Mouse (Mus musculus): Measurements from ENCODE around the gene Gm13288. TPM values are rescaled to one million over a fixed set of nuclear protein-coding genes. Genes with fewer than 3 reads are reported as not detected.
"Not testable (repeated sequence)": the region's sequence is repeated elsewhere in the genome, so short reads cannot be mapped to it uniquely, and the experiment has no call there.

Gm13288 gene
- polyA plus RNA-seq, 1 experiment from 2014 or later = not detected

DNA sequence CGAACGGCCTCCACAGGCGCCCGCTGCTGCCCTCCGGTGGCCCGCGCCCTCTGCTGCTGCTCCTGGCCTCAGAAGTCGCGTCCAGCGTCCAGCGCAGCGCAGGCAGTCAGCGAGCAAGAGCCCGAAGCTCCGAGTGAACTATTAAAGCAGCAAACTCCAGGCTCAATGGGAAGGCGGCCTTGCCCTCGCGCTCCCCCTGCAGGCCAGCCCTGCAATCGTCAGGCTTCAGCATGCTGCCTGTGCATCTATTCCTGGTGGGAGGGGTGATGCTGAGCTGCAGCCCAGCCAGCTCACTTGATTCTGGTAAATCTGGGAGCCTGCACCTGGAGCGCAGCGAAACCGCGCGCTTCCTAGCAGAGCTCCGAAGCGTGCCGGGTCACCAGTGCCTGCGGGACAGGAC, 16.9 kb upstream of the Gm13288 start, which contains the start of gene Gm13277:
Gene Gm13277 (plus strand): TSS at position 231 of the 400 bp plus-strand sequence.
- not testable (repeated sequence) for H3K27me3 ChIP-seq (ENCODE audit: control insufficient read depth, insufficient read depth, low read length); ATAC-seq (replicated peaks; ENCODE audit: insufficient number of reproducible peaks, low FRiP score, low TSS enrichment, low read depth); H3K4me1 ChIP-seq (ENCODE audit: control insufficient read depth, insufficient read depth, low read length); H3K36me3 ChIP-seq (replicated peaks; ENCODE audit: control insufficient read depth, insufficient read depth, low read depth, low read length); H3K4me2 ChIP-seq (ENCODE audit: low read depth, low read length); DNase-seq (ENCODE audit: low spot score); H3K4me3 ChIP-seq (ENCODE audit: low read depth, low read length); H3K27ac ChIP-seq (replicated peaks; ENCODE audit: low read depth, low read length); H3K9ac ChIP-seq (replicated peaks; ENCODE audit: low read length); H3K9me3 ChIP-seq (replicated peaks; ENCODE audit: control insufficient read depth, low read length)
- 0% methylated on average over 3 of the region's 28 CpGs for WGBS

DNA sequence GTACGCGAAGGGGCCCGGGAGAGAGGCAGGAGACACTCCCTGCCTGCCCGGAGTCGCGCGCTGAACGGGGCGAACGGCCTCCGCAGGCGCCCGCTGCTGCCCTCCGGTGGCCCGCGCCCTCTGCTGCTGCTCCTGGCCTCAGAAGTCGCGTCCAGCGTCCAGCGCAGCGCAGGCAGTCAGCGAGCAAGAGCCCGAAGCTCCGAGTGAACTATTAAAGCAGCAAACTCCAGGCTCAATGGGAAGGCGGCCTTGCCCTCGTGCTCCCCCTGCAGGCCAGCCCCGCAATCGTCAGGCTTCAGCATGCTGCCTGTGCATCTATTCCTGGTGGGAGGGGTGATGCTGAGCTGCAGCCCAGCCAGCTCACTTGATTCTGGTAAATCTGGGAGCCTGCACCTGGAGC, 14.1 kb upstream of the Gm13288 start, which contains the start of gene Gm13278:
Gene Gm13278 (plus strand): TSS at position 301 of the 400 bp plus-strand sequence.
- not testable (repeated sequence) for H3K27me3 ChIP-seq (ENCODE audit: control insufficient read depth, insufficient read depth, low read length); H3K4me2 ChIP-seq (ENCODE audit: low read depth, low read length); H3K4me3 ChIP-seq (ENCODE audit: low read depth, low read length); H3K36me3 ChIP-seq (replicated peaks; ENCODE audit: control insufficient read depth, insufficient read depth, low read depth, low read length); DNase-seq (ENCODE audit: low spot score); H3K4me1 ChIP-seq (ENCODE audit: control insufficient read depth, insufficient read depth, low read length); ATAC-seq (replicated peaks; ENCODE audit: insufficient number of reproducible peaks, low FRiP score, low TSS enrichment, low read depth); H3K9ac ChIP-seq (replicated peaks; ENCODE audit: low read length); H3K27ac ChIP-seq (replicated peaks; ENCODE audit: low read depth, low read length); H3K9me3 ChIP-seq (replicated peaks; ENCODE audit: control insufficient read depth, low read length)
- WGBS = no CpG with 5 or more reads among the region's 28 CpGs

DNA sequence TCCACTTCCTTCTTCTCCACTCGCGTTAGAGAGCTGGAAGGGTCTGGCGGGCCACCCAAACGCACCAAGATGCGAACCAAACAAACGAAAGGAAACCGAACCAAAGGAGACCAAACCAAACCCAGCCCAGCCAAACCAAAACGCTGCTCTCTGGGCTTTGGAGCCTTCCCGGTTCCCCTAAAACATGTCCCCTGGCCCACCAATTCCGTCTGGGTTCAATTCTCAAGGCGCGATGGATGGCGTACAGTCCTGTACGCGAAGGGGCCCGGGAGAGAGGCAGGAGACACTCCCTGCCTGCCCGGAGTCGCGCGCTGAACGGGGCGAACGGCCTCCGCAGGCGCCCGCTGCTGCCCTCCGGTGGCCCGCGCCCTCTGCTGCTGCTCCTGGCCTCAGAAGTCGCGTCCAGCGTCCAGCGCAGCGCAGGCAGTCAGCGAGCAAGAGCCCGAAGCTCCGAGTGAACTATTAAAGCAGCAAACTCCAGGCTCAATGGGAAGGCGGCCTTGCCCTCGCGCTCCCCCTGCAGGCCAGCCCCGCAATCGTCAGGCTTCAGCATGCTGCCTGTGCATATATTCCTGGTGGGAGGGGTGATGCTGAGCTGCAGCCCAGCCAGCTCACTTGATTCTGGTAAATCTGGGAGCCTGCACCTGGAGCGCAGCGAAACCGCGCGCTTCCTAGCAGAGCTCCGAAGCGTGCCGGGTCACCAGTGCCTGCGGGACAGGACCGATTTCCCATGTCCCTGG, 11.2 kb upstream of the Gm13288 start, which contains the start of gene Gm13275:
Gene Gm13275 (plus strand): TSS at position 552 of the 740 bp plus-strand sequence.
- 1% methylated on average over 9 of the region's 52 CpGs for WGBS
- not testable (repeated sequence) for H3K36me3 ChIP-seq (replicated peaks; ENCODE audit: control insufficient read depth, insufficient read depth, low read depth, low read length); H3K27me3 ChIP-seq (ENCODE audit: control insufficient read depth, insufficient read depth, low read length); H3K4me3 ChIP-seq (ENCODE audit: low read depth, low read length); H3K9me3 ChIP-seq (replicated peaks; ENCODE audit: control insufficient read depth, low read length); H3K4me1 ChIP-seq (ENCODE audit: control insufficient read depth, insufficient read depth, low read length); H3K27ac ChIP-seq (replicated peaks; ENCODE audit: low read depth, low read length); DNase-seq (ENCODE audit: low spot score); H3K9ac ChIP-seq (replicated peaks; ENCODE audit: low read length); H3K4me2 ChIP-seq (ENCODE audit: low read depth, low read length); ATAC-seq (replicated peaks; ENCODE audit: insufficient number of reproducible peaks, low FRiP score, low TSS enrichment, low read depth)

DNA sequence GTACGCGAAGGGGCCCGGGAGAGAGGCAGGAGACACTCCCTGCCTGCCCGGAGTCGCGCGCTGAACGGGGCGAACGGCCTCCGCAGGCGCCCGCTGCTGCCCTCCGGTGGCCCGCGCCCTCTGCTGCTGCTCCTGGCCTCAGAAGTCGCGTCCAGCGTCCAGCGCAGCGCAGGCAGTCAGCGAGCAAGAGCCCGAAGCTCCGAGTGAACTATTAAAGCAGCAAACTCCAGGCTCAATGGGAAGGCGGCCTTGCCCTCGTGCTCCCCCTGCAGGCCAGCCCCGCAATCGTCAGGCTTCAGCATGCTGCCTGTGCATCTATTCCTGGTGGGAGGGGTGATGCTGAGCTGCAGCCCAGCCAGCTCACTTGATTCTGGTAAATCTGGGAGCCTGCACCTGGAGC, 8.2 kb upstream of the Gm13288 start, which contains the start of gene Gm13279:
Gene Gm13279 (plus strand): TSS at position 301 of the 400 bp plus-strand sequence.
- H3K36me3 ChIP-seq (replicated peaks; ENCODE audit: control insufficient read depth, insufficient read depth, low read depth, low read length); H3K9ac ChIP-seq (replicated peaks; ENCODE audit: low read length); H3K4me1 ChIP-seq (ENCODE audit: control insufficient read depth, insufficient read depth, low read length); H3K4me2 ChIP-seq (ENCODE audit: low read depth, low read length); H3K27me3 ChIP-seq (ENCODE audit: control insufficient read depth, insufficient read depth, low read length); H3K27ac ChIP-seq (replicated peaks; ENCODE audit: low read depth, low read length); H3K4me3 ChIP-seq (ENCODE audit: low read depth, low read length); ATAC-seq (replicated peaks; ENCODE audit: insufficient number of reproducible peaks, low FRiP score, low TSS enrichment, low read depth); H3K9me3 ChIP-seq (replicated peaks; ENCODE audit: control insufficient read depth, low read length); DNase-seq (ENCODE audit: low spot score): not testable (repeated sequence)
- WGBS = no CpG with 5 or more reads among the region's 28 CpGs

DNA sequence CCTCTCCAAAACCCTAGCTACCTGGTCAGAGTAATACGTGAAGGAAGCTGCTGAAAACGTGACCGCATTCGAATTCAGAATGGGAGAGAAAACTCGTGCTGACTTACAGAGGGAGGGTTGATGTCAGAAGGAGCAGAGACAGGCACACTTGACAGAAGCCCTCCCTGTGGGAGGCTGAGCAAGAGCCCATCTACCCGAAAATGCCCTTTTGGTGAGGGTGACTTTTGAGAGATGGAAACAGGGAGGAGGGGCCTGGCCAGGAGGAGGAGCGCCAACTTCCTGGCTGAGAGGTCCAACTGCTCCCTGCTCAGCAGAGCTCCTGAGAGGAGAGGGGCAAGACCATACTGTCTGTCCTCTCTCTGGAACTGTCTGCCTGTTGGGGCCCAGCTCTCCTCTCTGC, 6.0 kb upstream of the Gm13288 start, which contains the start of gene Gm13285:
Gene Gm13285 (plus strand): TSS at position 301 of the 400 bp plus-strand sequence.
- not testable (repeated sequence) for H3K9ac ChIP-seq (replicated peaks; ENCODE audit: low read length); H3K27ac ChIP-seq (replicated peaks; ENCODE audit: low read depth, low read length); H3K36me3 ChIP-seq (replicated peaks; ENCODE audit: control insufficient read depth, insufficient read depth, low read depth, low read length); H3K9me3 ChIP-seq (replicated peaks; ENCODE audit: control insufficient read depth, low read length); H3K4me1 ChIP-seq (ENCODE audit: control insufficient read depth, insufficient read depth, low read length); DNase-seq (ENCODE audit: low spot score); ATAC-seq (replicated peaks; ENCODE audit: insufficient number of reproducible peaks, low FRiP score, low TSS enrichment, low read depth); H3K27me3 ChIP-seq (ENCODE audit: control insufficient read depth, insufficient read depth, low read length); H3K4me2 ChIP-seq (ENCODE audit: low read depth, low read length); H3K4me3 ChIP-seq (ENCODE audit: low read depth, low read length)
- WGBS = 10% methylated on average over 3 of the region's 7 CpGs

DNA sequence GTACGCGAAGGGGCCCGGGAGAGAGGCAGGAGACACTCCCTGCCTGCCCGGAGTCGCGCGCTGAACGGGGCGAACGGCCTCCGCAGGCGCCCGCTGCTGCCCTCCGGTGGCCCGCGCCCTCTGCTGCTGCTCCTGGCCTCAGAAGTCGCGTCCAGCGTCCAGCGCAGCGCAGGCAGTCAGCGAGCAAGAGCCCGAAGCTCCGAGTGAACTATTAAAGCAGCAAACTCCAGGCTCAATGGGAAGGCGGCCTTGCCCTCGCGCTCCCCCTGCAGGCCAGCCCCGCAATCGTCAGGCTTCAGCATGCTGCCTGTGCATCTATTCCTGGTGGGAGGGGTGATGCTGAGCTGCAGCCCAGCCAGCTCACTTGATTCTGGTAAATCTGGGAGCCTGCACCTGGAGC, 2.4 kb upstream of the Gm13288 start, which contains the start of gene Gm13287:
Gene Gm13287 (plus strand): TSS at position 301 of the 400 bp plus-strand sequence.
- not testable (repeated sequence) for ATAC-seq (replicated peaks; ENCODE audit: insufficient number of reproducible peaks, low FRiP score, low TSS enrichment, low read depth); H3K9ac ChIP-seq (replicated peaks; ENCODE audit: low read length); DNase-seq (ENCODE audit: low spot score); H3K4me2 ChIP-seq (ENCODE audit: low read depth, low read length); H3K9me3 ChIP-seq (replicated peaks; ENCODE audit: control insufficient read depth, low read length); H3K4me3 ChIP-seq (ENCODE audit: low read depth, low read length); H3K4me1 ChIP-seq (ENCODE audit: control insufficient read depth, insufficient read depth, low read length); H3K27ac ChIP-seq (replicated peaks; ENCODE audit: low read depth, low read length); H3K36me3 ChIP-seq (replicated peaks; ENCODE audit: control insufficient read depth, insufficient read depth, low read depth, low read length); H3K27me3 ChIP-seq (ENCODE audit: control insufficient read depth, insufficient read depth, low read length)
- WGBS = no CpG with 5 or more reads among the region's 29 CpGs

DNA sequence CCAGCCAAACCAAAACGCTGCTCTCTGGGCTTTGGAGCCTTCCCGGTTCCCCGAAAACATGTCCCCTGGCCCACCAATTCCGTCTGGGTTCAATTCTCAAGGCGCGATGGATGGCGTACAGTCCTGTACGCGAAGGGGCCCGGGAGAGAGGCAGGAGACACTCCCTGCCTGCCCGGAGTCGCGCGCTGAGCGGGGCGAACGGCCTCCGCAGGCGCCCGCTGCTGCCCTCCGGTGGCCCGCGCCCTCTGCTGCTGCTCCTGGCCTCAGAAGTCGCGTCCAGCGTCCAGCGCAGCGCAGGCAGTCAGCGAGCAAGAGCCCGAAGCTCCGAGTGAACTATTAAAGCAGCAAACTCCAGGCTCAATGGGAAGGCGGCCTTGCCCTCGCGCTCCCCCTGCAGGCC, 430 bp downstream of the Gm13288 start:
- not testable (repeated sequence) for H3K4me1 ChIP-seq (ENCODE audit: control insufficient read depth, insufficient read depth, low read length)

DNA sequence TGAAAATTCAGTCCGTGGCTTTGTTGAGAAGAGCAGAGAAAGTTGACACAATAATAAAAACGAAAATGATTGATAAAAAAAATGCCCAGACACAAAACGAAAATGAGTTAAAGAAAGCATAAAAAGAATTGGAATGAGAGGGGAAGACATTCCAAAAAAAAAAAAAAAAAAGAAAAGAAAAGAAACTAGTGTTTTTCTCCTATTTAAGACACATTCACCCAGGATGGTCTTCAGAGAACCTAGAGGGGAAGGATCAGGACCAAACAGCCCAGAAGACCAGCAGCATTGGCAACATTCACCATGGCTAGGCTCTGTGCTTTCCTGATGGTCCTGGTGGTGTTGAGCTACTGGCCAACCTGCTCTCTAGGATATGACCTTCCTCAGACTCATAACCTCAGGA, 10.6 kb downstream of the Gm13288 start, which contains the start of gene Ifna7:
Gene Ifna7 (plus strand): TSS at position 301 of the 400 bp plus-strand sequence.
- Histone ChIP-seq H3K9me3 (replicated peaks; ENCODE audit: control insufficient read depth, low read length) (no peaks in the 10 kb centered on the region), H3K27me3 (ENCODE audit: control insufficient read depth, insufficient read depth, low read length) (no peaks in the 10 kb centered on the region), H3K9ac (replicated peaks; ENCODE audit: low read length) (no peak within 1 kb of the TSS), H3K36me3 (replicated peaks; ENCODE audit: control insufficient read depth, insufficient read depth, low read depth, low read length) (no peaks in the 10 kb centered on the region), H3K4me1 (ENCODE audit: control insufficient read depth, insufficient read depth, low read length) (no peaks in the 10 kb centered on the region), H3K4me3 (ENCODE audit: low read depth, low read length) (no peak within 1 kb of the TSS), H3K4me2 (ENCODE audit: low read depth, low read length) (no peak within 1 kb of the TSS), H3K27ac (replicated peaks; ENCODE audit: low read depth, low read length) (no peak within 1 kb of the TSS)
- 68% methylated on average over 3 of the region's 3 CpGs for WGBS
- ATAC-seq (replicated peaks; ENCODE audit: insufficient number of reproducible peaks, low FRiP score, low TSS enrichment, low read depth) = no peak
- no peak for DNase-seq (ENCODE audit: low spot score)

More for the DNA sequence above, 430 bp downstream of the Gm13288 start:
- H3K27me3 ChIP-seq (ENCODE audit: control insufficient read depth, insufficient read depth, low read length); H3K4me2 ChIP-seq (ENCODE audit: low read depth, low read length); H3K27ac ChIP-seq (replicated peaks; ENCODE audit: low read depth, low read length); H3K36me3 ChIP-seq (replicated peaks; ENCODE audit: control insufficient read depth, insufficient read depth, low read depth, low read length); H3K9me3 ChIP-seq (replicated peaks; ENCODE audit: control insufficient read depth, low read length); ATAC-seq (replicated peaks; ENCODE audit: insufficient number of reproducible peaks, low FRiP score, low TSS enrichment, low read depth); DNase-seq (ENCODE audit: low spot score); H3K9ac ChIP-seq (replicated peaks; ENCODE audit: low read length); H3K4me3 ChIP-seq (ENCODE audit: low read depth, low read length): not testable (repeated sequence)
- no CpG with 5 or more reads among the region's 34 CpGs for WGBS
